Mouse (Mus musculus) ES-Bruce4 (cell line): ENCODE results near the gene Rgr.

Experiments used
- CTCF ChIP-seq: IDR thresholded peaks from one replicate; pipeline ENCODE4 v1.8.1; 2011; ENCODE audit warnings: low read depth, low read length
- POLR2A ChIP-seq: IDR thresholded peaks from one replicate; pipeline ENCODE4 v1.8.1; 2011; ENCODE audit warnings: low read length; ENCODE audit not compliant: insufficient read depth

DNA sequence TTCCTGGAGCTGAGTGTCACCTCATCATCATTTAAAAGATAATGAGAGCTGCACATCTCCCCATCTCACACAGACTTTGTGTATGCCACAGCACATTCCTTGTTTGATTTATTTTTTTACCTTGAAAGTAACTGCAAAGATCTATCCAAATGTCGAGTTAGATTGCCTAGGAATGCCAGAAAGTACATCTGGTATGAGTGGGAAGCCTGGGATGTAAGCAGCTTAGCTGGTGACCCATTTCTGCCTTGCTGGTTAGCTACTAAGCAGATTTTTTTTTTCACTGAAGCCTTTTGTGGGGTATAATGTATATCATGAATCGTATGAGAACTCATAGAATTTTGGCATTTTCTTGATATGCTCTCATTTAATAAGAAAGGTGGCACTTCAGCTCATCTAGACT, 17.9 kb upstream of the Rgr start:
- TF ChIP-seq CTCF: no peak
- TF ChIP-seq POLR2A: no peak
